Mouse (Mus musculus) ES-E14 (cell line): ENCODE measurements around the gene Lsm2.

ENCODE experiments used
- CHD2 ChIP-seq: IDR thresholded peaks from 2 replicates; pipeline ENCODE4 v1.6.1; 2014; ENCODE audit warnings: mild to moderate bottlenecking, low read depth, low read length, inconsistent platforms
- ZC3H11A ChIP-seq: IDR thresholded peaks from 2 replicates; pipeline ENCODE4 v1.6.1; 2012; ENCODE audit warnings: low read depth, mild to moderate bottlenecking, inconsistent platforms, low read length, borderline replicate concordance

DNA sequence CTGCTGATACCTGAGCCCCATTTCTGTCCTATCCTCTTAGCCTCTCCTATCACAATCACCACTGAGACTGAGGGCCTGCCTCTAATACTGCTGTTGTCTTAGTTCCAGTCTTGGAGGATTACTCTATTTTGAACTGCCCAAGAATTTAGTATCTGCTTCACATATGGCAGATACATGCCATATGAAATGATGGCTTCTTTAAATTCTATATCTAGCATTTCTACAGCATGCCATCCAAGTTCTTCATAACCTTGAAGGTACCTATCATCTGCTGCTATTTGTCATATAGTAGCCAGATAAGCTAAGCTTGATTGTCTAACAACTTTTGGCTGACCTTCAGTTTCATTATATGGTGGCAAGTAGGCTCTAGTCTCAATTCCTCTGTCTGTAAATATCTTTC lies 13.1 kb downstream of the Lsm2 start:
- TF ChIP-seq CHD2 (no peak), ZC3H11A (no peak)
